Mouse (Mus musculus) liver, embryonic 14.5 days (tissue): ENCODE measurements at regions not wholly inside any gene's neighbourhood (a gene's known extent, or its start where the extent isn't known, plus 50 kb on each side); places are given as distances from the start of the nearest gene placed in this dataset.

Source experiments
- CTCF ChIP-seq: IDR thresholded peaks from 2 replicates; pipeline ENCODE4 v1.5.1; 2016; ENCODE audit warnings: antibody characterized with exemption, low read depth, control low read depth
- EP300 ChIP-seq: IDR thresholded peaks from 2 replicates; pipeline ENCODE4 v1.6.1; 2016; ENCODE audit warnings: antibody characterized with exemption, low read depth

DNA sequence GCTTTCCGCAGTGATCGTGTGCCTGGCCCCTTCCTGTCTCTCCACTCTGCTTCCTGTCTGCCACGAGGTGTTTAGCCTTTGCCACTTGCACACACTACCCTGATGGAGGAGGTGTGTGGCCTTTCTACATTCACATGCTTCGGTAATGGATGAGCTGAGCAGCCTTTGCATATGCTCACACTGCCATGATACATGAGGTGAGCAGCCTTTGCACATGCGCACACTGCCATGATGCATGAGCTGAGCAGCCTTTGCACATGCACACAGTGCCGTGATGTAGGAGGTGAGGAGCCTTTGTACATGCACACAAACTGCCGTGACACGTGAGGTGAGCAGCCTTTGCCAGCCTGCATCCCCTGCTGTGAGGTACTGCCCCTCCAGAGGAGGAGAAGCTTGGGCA is 58.3 kb downstream of the Erv3 start:
- no peak for TF ChIP-seq CTCF
- no peak for TF ChIP-seq EP300
